11 mouse cellular contexts compared by ENCODE assay signal in genomic region chr4:103269336-103269735, GRCm38 (mm10). TPM values are rescaled to one million over a fixed set of nuclear protein-coding genes. Genes with fewer than 3 reads are reported as not detected.
DNase-seq lines count a peak whose midpoint lies in the region; ATAC-seq and TF ChIP-seq lines count a peak whose summit lies in the region.
"Had no signal": no experiment of that assay in that cellular context is flagged by ENCODE, and none has a peak within 500 bp of the region (broad histone marks: within the 10 kb centered on the region; RNA-seq: fewer than 3 reads in every experiment).

No protein-coding gene starts in this region.

- no peaks in the 10 kb centered on the region for H3K9me3 ChIP-seq in hindbrain, postnatal 0 days (ENCODE audit: low read length)
- H3K9me3 ChIP-seq in hindbrain, embryonic 13.5 days: no peaks in the 10 kb centered on the region
- H3K9me3 ChIP-seq: kidney, embryonic 15.5 days; limb, embryonic 15.5 days; stomach, embryonic 15.5 days had no signal

- H3K9ac ChIP-seq in hindbrain, postnatal 0 days (replicated peaks; ENCODE audit: low read length): no peak overlapping the region
- H3K9ac ChIP-seq in hindbrain, embryonic 13.5 days: no peak overlapping the region
- H3K9ac ChIP-seq: kidney, embryonic 15.5 days; limb, embryonic 15.5 days; stomach, embryonic 15.5 days had no signal

- no peak overlapping the region for H3K4me3 ChIP-seq in hindbrain, postnatal 0 days (ENCODE audit: low read length)
- no peak overlapping the region for H3K4me3 ChIP-seq in hindbrain, embryonic 13.5 days
- H3K4me3 ChIP-seq: kidney, embryonic 15.5 days; limb, embryonic 15.5 days; stomach, embryonic 15.5 days had no signal

- H3K27ac ChIP-seq in hindbrain, postnatal 0 days: no peak overlapping the region
- H3K27ac ChIP-seq in hindbrain, embryonic 13.5 days: no peak overlapping the region
- H3K27ac ChIP-seq: kidney, embryonic 15.5 days; limb, embryonic 15.5 days; stomach, embryonic 15.5 days had no signal

- DNase-seq in hindbrain, postnatal 0 days (ENCODE audit: low spot score): peak; percentile 19
- DNase-seq in lung, postnatal 10 days: peak; percentile 8
- DNase-seq in lung, postnatal 36 days: no peak
- DNase-seq in ES-CJ7 (ENCODE audit: low read depth, low spot score): peak; percentile 44
- peak; percentile 5 for DNase-seq in mesoderm, embryonic 11.5 days (ENCODE audit: low read depth, low spot score)
- no peak for DNase-seq in layer of hippocampus, adult 8-10 months (ENCODE audit: low spot score in 2 of 2)

- H3K36me3 ChIP-seq in hindbrain, postnatal 0 days (ENCODE audit: insufficient read depth, low read length): no peaks in the 10 kb centered on the region
- no peaks in the 10 kb centered on the region for H3K36me3 ChIP-seq in hindbrain, embryonic 13.5 days
- H3K36me3 ChIP-seq: kidney, embryonic 15.5 days; limb, embryonic 15.5 days; stomach, embryonic 15.5 days had no signal

- H3K4me2 ChIP-seq in hindbrain, postnatal 0 days (ENCODE audit: low read depth, low read length): no peak overlapping the region
- H3K4me2 ChIP-seq in hindbrain, embryonic 13.5 days: no peak overlapping the region
- H3K4me2 ChIP-seq: kidney, embryonic 15.5 days; limb, embryonic 15.5 days; stomach, embryonic 15.5 days had no signal

- WGBS in hindbrain, postnatal 0 days: 83% methylated on average over 4 of the region's 4 CpGs
- 85% methylated on average over 4 of the region's 4 CpGs for WGBS in hindbrain, embryonic 13.5 days

- no peaks in the 10 kb centered on the region for H3K4me1 ChIP-seq in hindbrain, postnatal 0 days (ENCODE audit: insufficient read depth, low read length)
- peaks cover under 1% of the 10 kb centered on the region; the same call in 1 of the 2 replicates for H3K4me1 ChIP-seq in hindbrain, embryonic 13.5 days (replicated peaks)
- H3K4me1 ChIP-seq: kidney, embryonic 15.5 days; limb, embryonic 15.5 days; stomach, embryonic 15.5 days had no signal

- no peaks in the 10 kb centered on the region for H3K27me3 ChIP-seq in hindbrain, postnatal 0 days (ENCODE audit: insufficient read depth, low read length)
- no peaks in the 10 kb centered on the region for H3K27me3 ChIP-seq in hindbrain, embryonic 13.5 days
- H3K27me3 ChIP-seq: kidney, embryonic 15.5 days; limb, embryonic 15.5 days; stomach, embryonic 15.5 days had no signal

- peak; percentile 28; the same call in 1 of the 2 replicates for TF ChIP-seq CTCF in hindbrain, postnatal 0 days (IDR thresholded peaks at IDR 0.05; ENCODE audit: low read depth)

- ATAC-seq in hindbrain, postnatal 0 days: no peak
- no peak for ATAC-seq in hindbrain, embryonic 13.5 days (ENCODE audit: low FRiP score)

RNA-seq across cellular contexts. Expression of gene 4921539E11Rik, which starts 21.3 kb away (rescaled TPM):
- total RNA-seq in hindbrain, postnatal 0 days (2014; rRNA removed): not detected in 2 replicates
- polyA plus RNA-seq in hindbrain, postnatal 0 days (2015; fragmentation: Nextera tagmentation; extraction: Ambion mirVana): not detected in 2 replicates
- polyA plus RNA-seq in hindbrain, embryonic 13.5 days (2015; fragmentation: Nextera tagmentation; extraction: Ambion mirVana): not detected in 2 replicates
- total RNA-seq in layer of hippocampus, adult 8-10 months (2022): not detected
- polyA plus RNA-seq: heart, postnatal 0 days; kidney, embryonic 15.5 days; limb, embryonic 15.5 days; stomach, embryonic 15.5 days had no signal

RNA-seq across cellular contexts. Expression of gene Oma1, which starts 44.3 kb away (rescaled TPM):
- total RNA-seq in hindbrain, postnatal 0 days (2014; rRNA removed): 4.1 and 5.6 TPM in 2 replicates
- polyA plus RNA-seq in hindbrain, postnatal 0 days (2015; fragmentation: Nextera tagmentation; extraction: Ambion mirVana): 9.3 and 9.9 TPM in 2 replicates
- polyA plus RNA-seq in hindbrain, embryonic 13.5 days (2015; fragmentation: Nextera tagmentation; extraction: Ambion mirVana): 7.9 and 10.0 TPM in 2 replicates
- 10 to 100 TPM in 2 of 4 experiments, 1 to 10 TPM in 2; 8.3 to 11.1 (median 10.0) TPM for total RNA-seq in layer of hippocampus, adult 8-10 months (2022)

RNA-seq across cellular contexts. Expression of gene Slc35d1, which starts 54.4 kb away (rescaled TPM):
- 4.0 and 4.9 TPM in 2 replicates for total RNA-seq in hindbrain, postnatal 0 days (2014; rRNA removed)
- 5.1 and 6.1 TPM in 2 replicates for polyA plus RNA-seq in hindbrain, postnatal 0 days (2015; fragmentation: Nextera tagmentation; extraction: Ambion mirVana)
- polyA plus RNA-seq in hindbrain, embryonic 13.5 days (2015; fragmentation: Nextera tagmentation; extraction: Ambion mirVana): 5.4 and 6.6 TPM in 2 replicates
- 10 to 100 TPM; 13.2 to 15.4 (median 13.8) TPM for total RNA-seq in layer of hippocampus, adult 8-10 months (2022)

Comparison
In these comparisons a context has a peak if more than half of its experiments do, and no peak if none do; other contexts are left out.
1. DNase-seq: peak in hindbrain, postnatal 0 days (single experiment), lung, postnatal 10 days (single experiment), ES-CJ7 (single experiment) and mesoderm, embryonic 11.5 days (single experiment); none in lung, postnatal 36 days (single experiment) and layer of hippocampus, adult 8-10 months (0 of 2).